Mouse (Mus musculus): ENCODE results near the gene Rps12-ps3.
A peak's percentile ranks its signal among the peaks of the same experiment; 100 is the strongest.

The Rps12-ps3 gene

DNA sequence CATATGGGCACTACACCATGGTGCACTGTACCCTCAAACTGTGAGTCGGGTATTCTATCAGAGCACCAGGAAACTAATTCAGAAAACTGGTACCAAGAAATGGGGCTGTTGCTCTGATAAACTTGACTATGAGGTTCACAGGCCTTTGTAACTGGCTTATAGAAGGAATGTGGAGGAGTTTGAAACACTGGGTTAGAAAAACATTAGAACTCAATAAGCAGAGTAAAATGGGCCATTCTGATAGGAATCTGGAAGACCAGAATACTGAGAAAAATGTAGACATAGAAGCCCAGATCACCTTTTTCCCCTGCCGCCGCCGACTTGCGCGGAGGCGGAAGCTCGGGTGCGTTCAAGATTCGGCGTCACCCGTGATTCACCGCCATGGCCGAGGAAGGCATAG, at the start of gene Rps12-ps3:
Rps12-ps3 (plus strand) TSS at position 301 of the 400 bp plus-strand sequence.
- no peak for DNase-seq (ENCODE audit: low read depth in 1 of 2, low spot score in 2 of 2)

GRCm38 (mm10) chr19:59273190-59273589, 48.9 kb upstream of the Rps12-ps3 start:
- no peak for DNase-seq (ENCODE audit: low read depth in 1 of 2, low spot score in 2 of 2)

DNA sequence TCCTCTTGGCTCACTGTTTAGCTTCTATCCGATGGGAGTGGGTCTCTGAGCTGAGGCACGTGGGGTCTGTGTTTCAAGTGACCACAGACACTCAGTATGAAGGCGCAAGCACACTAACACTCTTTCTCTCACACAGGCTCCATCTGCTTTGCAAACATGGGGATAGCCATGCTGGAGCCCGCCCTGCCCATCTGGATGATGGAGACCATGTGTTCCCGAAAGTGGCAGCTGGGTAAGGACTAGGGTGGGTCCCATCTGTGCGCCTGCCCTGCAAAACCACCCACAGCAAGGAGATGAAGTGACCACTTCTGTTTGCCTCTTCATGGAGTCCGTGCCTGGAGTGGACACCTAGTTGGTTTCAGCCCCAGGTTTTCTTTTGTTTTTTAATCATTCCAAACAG, 45.7 kb upstream of the Rps12-ps3 start:
- no peak for DNase-seq (ENCODE audit: low read depth in 1 of 2, low spot score in 2 of 2)

GRCm38 (mm10) chr19:59280841-59281240, 41.2 kb upstream of the Rps12-ps3 start:
- DNase-seq (ENCODE audit: low read depth in 1 of 2, low spot score in 2 of 2) = no peak

DNA sequence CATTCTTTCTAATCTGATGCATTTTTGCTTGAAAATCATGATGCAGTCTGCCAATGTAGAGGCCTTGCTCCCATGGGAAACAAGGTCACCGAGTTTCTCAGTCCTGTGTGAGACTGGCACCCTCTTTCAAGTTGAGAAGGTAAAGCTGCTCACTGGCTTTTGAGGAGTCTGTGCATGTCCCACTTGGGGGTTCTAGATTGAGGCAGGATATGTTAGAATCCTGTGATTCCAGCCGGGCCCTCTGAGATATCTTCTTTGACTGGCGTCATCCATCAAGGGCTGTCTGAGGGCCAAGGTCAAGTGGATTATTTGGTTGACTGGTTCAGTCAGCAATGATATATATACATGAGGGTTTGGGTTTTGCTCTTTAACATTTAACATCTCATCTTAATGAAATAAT, 40.1 kb upstream of the Rps12-ps3 start:
- no peak for DNase-seq (ENCODE audit: low read depth in 1 of 2, low spot score in 2 of 2)

GRCm38 (mm10) chr19:59289042-59289441, 33.0 kb upstream of the Rps12-ps3 start:
- DNase-seq (ENCODE audit: low read depth in 1 of 2, low spot score in 2 of 2) = no peak

DNA sequence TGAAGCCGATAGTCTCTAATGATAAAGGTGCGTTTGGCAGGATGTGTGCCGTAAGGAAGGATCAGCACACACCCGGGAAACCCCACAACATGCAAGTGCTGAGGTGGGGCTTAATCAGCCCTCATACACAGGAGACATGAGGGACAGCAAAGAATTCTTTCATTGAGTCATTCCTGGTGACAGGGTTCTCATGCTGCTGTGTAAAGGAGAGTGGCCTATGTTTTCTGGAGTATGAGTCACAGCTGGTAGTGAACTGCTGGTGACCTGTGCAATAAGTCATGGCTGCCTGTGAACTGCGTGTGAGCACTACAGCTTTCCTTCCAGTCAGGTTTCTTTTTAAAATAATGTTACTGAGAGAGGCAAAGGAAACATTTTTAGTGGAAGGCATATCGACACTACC, 32.3 kb upstream of the Rps12-ps3 start:
- DNase-seq (ENCODE audit: low read depth in 1 of 2, low spot score in 2 of 2) = no peak

DNA sequence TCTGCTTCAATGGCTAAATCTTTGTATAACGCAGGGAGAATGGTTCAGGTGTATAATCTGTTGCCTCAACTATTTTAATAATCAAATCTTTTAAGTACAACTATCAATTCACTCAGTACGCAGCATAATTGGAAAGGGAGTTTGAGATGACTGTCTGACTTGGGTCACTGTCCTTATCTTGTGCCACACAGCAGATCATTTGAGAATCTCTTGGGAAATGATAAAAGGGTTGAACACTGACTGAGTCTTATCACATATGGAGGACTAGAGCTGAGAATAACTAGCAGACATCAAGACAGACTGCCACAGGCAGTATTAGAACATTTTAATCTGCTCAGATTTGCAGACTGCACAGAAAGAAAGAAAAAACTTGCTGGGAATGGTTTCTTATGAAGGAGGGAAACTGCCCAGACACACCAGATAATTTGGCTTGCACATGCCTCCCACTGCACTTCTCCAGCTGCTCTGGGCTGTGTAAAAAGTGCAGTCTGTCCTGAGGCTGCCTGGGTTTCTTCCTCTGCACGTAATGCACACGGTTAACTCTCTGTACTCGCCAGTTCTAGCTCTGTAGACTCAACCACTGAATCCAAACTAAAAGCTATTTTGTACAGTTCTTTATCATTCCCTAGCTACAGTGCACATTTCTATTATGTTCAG, 29.8 kb upstream of the Rps12-ps3 start:
- no peak for DNase-seq (ENCODE audit: low read depth in 1 of 2, low spot score in 2 of 2)

GRCm38 (mm10) chr19:59315308-59315707, 6.8 kb upstream of the Rps12-ps3 start:
- no peak for DNase-seq (ENCODE audit: low read depth in 1 of 2, low spot score in 2 of 2)

- no peak for DNase-seq (ENCODE audit: low read depth in 1 of 2, low spot score in 2 of 2)
Observed at GRCm38 (mm10) chr19:59316571-59316970, 5.5 kb upstream of the Rps12-ps3 start.

GRCm38 (mm10) chr19:59330816-59331225, 8.7 kb downstream of the Rps12-ps3 start:
- no peak for DNase-seq (ENCODE audit: low read depth in 1 of 2, low spot score in 2 of 2)

GRCm38 (mm10) chr19:59336655-59337054, 14.6 kb downstream of the Rps12-ps3 start:
- no peak for DNase-seq (ENCODE audit: low read depth in 1 of 2, low spot score in 2 of 2)

- no peak for DNase-seq (ENCODE audit: low read depth in 1 of 2, low spot score in 2 of 2)
Observed at GRCm38 (mm10) chr19:59337872-59338681, 16.0 kb downstream of the Rps12-ps3 start.

DNA sequence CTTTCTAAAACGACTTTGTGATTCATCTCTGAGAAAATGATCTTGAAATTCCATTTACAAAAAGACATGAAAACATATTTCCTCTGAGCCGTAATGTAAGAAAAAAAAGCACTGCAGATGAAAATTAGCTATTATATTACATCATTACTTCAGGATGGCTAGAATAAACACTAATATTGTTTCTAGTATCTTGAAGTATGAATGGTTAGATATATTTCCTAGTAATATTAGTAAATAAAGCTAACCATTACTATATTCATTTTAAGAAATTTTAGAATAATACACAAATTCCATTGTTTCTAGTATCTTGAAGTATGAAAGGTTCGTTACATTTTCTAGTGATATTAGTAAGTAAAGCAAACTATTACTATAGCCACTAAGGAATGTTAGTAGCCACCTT, 17.8 kb downstream of the Rps12-ps3 start:
- DNase-seq (ENCODE audit: low read depth in 1 of 2, low spot score in 2 of 2) = no peak

DNA sequence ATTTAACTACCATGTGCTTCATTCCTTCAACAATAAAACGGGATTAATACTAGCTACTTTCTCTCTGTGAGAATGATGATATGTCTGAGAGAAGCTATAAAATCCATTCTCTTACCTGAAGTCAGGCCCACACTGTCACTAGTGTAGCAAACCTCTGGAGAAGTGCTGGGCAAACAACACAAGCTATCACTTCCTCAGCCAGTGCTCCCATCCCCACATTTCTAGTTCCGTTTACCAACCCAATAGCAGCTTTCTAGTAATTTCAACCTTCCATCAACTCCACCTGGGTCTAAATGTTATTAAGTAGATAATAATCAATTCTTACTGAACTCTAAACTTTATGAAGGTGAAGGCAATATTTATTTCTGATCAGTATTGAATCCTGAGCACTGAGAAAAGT, 20.9 kb downstream of the Rps12-ps3 start:
- no peak for DNase-seq (ENCODE audit: low read depth in 1 of 2, low spot score in 2 of 2)

DNA sequence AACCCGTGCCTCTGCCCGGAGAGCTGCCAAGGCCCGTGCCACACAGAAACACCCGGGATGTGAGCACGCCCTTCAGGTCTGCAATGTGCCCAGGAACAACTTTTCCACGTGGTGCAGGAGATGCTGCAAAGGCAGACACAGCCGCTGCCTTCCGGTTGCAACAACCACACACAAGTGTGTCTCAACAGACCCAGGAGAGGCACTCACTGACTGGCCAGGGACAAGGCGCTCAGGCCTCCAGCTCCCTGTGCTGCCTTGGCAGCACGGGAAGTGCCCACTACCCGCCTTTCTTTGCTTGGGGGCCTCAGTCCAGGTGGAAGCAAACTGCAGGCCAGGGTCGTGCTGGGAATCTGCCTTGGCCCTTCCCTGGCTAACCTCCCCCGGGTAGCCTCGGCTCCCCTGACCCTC, 22.2 kb downstream of the Rps12-ps3 start:
- peak; percentile 6 to 32 for DNase-seq (ENCODE audit: low read depth in 1 of 2, low spot score in 2 of 2)

DNA sequence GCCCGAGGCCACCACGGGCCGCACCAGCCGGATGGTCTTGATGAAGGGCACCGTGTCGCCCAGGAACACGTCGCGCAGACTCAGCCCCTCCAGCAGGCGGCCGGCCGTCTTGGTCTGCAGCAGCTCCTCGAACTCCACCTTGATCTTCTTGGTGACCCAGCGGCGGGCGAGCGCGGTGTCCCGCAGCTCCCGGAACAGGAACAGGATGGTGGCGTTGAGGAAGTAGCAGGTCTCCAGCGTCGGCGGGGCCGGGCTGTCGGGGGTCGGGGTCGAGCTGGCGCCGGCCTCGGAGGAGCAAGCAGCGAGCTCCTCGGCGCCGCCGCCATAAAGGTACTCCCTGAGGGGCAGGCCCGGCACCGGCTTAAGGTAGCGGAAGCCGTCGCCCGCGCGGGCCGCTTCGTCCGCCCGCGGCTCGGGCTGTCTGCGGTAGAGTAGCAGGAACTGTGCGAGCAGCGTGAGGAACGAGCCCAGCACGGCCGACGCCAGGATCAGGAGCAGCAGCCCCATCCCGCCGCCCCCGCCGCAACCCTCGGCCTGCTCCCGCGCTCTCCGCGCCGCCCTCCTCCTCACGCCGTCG, 23.1 kb downstream of the Rps12-ps3 start:
- DNase-seq (ENCODE audit: low read depth in 1 of 2, low spot score in 2 of 2) = peak; percentile 47 to 56

GRCm38 (mm10) chr19:59345658-59346283, 23.7 kb downstream of the Rps12-ps3 start, which contains the start of gene Pdzd8:
Gene Pdzd8, minus strand, starts transcription at chr19:59345780.
- peak; percentile 27 to 71 for DNase-seq (ENCODE audit: low read depth in 1 of 2, low spot score in 2 of 2)

DNA sequence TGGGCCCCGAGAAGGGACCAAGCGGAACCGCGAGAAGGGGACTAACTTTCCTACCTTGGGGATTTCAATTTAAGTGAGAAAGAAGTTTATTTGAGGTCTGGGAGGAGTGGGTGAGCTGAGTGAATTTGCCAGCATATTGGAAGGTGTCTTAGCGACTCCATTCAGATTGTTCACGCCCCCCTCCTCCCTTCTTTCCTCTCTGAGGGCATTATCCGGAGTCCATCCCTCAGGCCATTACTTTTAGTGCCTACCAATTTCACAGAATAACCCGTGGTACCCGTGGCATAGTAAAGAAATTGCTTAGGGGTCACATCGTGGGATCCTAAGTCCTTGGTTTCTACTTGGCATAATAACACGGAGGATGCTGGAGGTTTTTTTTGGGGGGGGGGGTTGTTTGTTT, 24.2 kb downstream of the Rps12-ps3 start:
- DNase-seq (ENCODE audit: low read depth in 1 of 2, low spot score in 2 of 2) = no peak

- DNase-seq (ENCODE audit: low read depth in 1 of 2, low spot score in 2 of 2) = no peak
Observed at GRCm38 (mm10) chr19:59349329-59349960, 27.4 kb downstream of the Rps12-ps3 start.

- DNase-seq (ENCODE audit: low read depth in 1 of 2, low spot score in 2 of 2) = peak; percentile 11 to 18
Observed at GRCm38 (mm10) chr19:59350273-59350903, 28.3 kb downstream of the Rps12-ps3 start.
